Mouse (Mus musculus) bone marrow macrophage, adult 2 months (primary cell): ENCODE results near the gene Thbs4.

Experiments
- CTCF ChIP-seq: IDR thresholded peaks from 2 replicates; pipeline ENCODE4 v1.5.1; 2012; ENCODE audit warnings: low read depth, mild to moderate bottlenecking, low read length, moderate library complexity
- POLR2A ChIP-seq: IDR thresholded peaks from 2 replicates; pipeline ENCODE4 v1.6.1; 2012; ENCODE audit warnings: mild to moderate bottlenecking, low read depth, low read length, borderline replicate concordance

- TF ChIP-seq CTCF (no peak), POLR2A (no peak)
Observed at GRCm38 (mm10) chr13:92740671-92741270, 53.8 kb downstream of the Thbs4 start.
